Mouse (Mus musculus) frontal cortex, postnatal 25 days (tissue): ENCODE results near the gene Slc22a12.

Source experiments
- DNase-seq, 2 experiments: peaks; one replicate each; pipeline ENCODE4 v3.0.0; 2022; ENCODE audit warnings: low spot score in 2 of 2

Gene Slc22a12

GRCm38 (mm10) chr19:6515448-6515847 lies 27.4 kb downstream of the Slc22a12 start:
- DNase-seq: no peak

DNA sequence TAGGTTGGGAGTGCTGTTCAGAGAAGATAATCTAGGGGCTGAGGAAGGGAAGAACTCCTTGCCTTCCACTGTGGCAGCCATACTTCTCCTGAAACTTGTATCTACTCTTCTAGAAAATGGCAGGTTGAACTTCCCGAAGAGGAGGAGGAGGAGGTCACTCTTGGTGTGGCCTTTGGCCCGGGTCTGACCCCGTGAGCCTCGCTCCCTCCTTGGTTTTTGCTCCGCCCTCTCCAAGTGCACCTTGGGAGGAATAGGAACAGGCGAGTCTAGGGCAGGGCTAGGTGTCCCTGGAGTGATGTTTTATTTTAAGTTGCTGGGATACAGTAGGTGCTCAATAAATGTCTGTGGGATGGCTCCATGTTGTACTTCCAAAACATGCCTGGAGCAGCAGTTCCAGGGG lies 27.9 kb downstream of the Slc22a12 start:
- DNase-seq: no peak

GRCm38 (mm10) chr19:6513389-6514139 lies 29.3 kb downstream of the Slc22a12 start:
- DNase-seq: no peak

DNA sequence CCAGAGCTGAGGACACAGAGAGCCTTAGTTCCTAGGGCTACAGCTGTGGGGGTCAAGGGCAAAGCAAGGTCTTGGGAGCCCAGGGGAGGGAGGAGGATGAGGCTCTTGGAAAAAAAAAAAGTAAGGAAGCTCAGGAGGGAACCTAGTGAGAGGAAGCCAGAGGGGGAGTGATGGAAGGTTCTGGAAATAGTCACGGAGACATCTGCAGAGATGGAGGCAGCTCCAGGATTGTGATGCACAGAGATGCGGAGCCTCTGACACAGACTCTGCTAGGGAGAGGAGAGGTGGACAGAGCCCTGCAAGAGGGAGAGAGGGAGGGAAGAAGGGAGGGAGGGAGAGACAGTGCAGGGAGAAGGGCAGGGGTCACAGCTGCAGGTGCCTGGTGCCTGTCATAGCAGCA lies 32.3 kb downstream of the Slc22a12 start:
- DNase-seq: no peak

DNA sequence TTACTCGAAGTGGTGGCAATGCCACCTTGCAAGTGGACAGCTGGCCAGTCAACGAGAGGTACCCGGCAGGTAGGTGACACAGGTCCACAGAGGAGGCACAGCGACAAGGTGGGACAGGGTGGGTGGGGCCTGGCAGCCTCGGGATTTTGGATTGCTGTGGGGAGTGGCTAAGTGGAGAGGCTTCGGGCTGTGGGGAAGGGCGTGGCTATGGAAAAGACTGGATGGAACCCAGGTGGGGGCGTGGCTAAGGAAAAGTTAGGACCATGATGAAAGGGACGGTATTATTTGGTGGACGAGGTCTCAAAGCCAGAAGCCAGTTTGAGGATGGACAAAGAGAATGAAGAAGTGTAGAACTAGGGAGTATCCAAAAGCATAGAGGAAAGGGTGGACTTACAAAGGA lies 33.0 kb downstream of the Slc22a12 start:
- no peak for DNase-seq

DNA sequence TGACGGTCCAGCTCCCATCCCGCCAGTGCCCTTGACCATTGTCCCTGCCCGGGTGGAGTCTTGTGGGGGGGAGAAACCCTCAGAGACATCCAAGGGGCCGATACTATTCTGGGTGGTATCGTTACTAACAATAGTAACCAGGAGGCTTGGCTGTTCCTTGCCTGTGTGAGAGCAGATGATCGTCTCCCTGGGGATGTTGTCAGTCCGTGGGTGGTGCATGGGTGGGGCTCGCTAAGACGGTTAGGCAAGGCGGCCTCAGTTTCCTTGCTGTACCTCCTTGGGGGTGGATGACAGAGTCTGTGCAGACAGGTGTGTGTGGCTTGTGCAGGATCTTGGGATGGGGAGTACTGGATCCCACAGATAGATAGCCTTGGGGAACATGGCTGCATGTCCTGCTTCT lies 35.4 kb downstream of the Slc22a12 start:
- DNase-seq: no peak

DNA sequence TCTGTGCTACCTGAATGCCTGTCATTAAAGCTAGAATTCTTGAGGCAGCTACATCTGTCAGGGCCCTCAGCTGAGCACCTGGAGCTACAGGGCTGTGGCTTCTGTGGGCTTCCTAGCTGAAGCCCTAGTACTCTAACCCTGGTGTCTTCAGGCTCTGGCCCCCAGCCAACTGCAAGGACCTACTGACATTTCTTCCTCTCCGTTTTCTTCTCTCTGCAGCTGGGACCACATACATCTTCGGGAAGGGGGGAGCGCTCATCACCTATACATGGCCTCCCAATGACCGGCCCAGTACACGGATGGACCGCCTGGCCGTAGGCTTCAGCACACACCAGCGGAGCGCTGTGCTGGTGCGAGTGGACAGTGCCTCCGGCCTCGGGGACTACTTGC lies 38.2 kb downstream of the Slc22a12 start:
- no peak for DNase-seq

DNA sequence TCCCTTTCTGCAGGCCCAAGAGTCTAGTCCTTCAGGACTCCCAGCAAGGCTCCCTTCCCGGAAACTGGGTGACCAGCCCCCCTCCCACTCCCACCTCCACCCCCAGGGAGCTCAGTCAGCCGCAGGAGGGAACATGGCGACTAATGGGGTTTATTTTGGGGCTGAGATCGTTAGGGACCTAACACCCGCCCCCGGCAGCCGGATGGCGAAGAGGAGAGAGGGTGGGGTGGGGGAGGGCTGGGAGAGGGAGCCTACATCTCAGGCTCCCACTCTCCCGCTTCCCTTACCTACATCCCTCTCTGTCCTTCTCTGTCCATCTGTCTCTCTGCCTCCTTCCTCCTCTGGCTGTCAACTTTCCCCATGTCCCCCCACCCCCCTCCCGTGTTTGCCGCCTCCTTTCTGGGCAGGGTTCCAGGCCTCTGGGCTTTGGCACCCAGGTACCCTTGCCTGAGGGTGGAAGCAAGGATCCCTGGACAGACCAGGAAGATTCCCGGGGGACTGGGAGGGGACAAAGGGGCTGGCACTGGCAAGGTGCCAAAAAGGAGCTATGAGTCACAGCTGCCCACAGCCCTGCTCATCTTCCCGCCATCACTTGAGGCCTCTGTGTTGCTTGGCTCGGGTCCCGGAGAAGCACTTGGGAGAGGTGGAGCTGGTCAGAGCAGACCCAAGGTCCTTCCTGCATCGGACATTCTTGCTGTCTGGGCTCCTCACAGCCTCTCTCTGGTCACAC lies 38.7 kb downstream of the Slc22a12 start:
- peak; percentile 45 to 66 for DNase-seq

DNA sequence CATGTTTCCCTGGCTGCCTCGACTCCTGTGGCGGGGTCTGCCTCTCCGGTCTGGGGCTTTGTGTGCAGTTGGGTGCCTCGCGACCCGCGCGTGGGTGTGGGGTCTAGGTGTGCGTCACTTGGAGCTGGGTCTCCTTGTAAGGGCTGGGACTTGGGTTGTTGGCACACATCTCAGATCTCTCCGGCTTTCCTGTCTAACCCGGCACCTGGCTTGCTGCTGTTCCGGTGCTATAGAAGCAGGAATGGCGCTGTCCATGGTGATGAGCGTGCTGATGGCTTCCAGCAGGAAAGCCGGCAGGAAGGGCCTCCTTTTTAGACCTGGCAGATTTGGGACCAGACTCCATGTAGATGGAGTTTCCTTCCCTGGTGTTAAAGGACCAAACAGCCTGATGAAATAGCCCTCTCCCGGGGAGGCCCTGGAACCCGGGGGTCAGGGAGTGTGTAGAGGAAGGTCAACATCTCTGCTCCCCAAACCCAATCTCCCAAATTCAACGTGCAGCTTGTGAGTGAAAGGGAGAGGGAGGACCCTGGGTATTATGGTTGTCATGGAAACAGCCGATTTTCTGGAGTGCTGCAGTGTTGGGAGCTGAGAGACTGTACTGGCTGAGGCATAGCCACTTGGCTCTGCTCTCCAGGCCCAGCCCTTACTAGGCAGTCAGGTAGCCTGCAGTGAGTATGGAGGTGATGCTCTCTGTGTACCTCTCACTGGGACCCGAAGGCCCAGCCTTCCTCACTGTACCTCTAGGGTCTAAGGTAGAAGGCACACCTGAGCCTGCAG lies 40.1 kb downstream of the Slc22a12 start:
- no peak for DNase-seq

- DNase-seq: peak; percentile 68 to 70
Measured at GRCm38 (mm10) chr19:6502035-6502541, 40.7 kb downstream of the Slc22a12 start.

DNA sequence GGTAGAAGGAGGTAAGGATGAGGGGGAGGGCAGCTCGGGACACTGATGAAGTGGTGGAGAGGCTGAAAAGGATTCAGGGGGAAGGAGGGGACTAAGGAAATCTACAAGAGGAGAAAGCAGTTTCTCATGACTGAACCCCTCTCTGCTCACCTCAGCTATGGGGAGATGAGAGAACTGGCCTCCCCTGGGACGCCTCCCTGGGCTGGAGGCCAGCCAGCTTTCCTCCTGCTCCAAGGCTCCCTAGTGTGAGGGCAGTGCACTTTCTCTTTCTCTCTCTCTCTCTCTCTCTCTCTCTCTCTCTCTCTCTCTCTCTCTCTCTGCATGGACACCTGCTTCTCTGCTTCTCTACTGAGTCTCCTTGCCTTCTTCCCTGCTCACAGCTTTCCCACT lies 42.2 kb downstream of the Slc22a12 start:
- DNase-seq: no peak

- no peak for DNase-seq
Measured at GRCm38 (mm10) chr19:6499860-6500635, 42.8 kb downstream of the Slc22a12 start.

- DNase-seq: no peak
Measured at GRCm38 (mm10) chr19:6498350-6499131, 44.3 kb downstream of the Slc22a12 start.

DNA sequence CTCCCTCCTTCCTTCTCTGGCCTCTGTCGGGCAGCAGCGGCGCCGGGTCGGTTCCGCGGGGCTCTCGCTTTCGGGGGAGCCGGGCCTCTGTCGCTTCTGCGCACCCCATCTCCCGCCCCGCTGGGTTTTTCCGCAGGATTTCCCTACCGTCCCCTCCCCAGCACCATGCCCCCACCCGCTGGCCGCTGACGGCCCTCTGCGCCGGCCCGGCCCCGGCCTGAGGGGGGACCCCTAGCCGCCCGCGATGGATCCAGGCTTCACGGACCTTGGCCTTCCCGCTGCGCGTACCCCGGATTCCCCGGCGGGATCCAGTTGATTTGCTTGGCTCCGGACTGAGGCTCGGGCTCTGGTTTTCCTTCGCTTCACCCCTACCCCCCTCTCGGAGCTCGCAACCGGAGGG lies 45.0 kb downstream of the Slc22a12 start:
- no peak for DNase-seq

- no peak for DNase-seq
Measured at GRCm38 (mm10) chr19:6497150-6497801, 45.6 kb downstream of the Slc22a12 start.

DNA sequence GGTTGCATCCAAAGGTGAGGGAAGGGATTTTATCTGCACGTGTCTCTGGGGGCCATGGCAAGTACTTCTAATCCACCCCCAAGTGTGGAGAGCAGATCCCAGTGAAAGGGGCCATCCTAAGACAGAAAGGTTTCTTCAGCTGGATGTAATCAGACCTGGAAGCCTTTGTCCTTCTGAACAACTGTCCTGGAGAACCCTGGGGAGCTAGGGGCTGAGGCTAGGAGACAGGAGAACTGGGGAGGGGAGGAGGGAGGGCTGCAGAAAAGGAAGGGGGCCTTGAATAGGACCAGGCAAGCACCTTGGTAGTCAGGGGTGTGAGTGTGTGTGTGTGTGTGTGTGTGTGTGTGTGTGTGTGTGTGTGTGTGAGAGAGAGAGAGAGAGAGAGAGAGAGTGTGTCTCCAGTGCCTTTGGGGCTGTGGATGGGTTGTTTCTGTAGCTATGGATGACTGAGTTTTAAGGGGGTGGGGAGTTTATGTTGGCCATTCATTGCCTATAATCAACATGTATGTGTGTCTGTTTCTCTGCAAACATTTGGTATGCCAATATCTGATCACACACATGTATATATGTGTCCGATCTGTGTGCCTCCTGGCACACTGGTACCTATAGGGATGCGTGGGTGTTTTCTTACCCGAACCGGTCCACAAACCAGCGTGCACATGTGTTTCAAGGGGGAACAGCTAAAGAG lies 46.2 kb downstream of the Slc22a12 start:
- no peak for DNase-seq

DNA sequence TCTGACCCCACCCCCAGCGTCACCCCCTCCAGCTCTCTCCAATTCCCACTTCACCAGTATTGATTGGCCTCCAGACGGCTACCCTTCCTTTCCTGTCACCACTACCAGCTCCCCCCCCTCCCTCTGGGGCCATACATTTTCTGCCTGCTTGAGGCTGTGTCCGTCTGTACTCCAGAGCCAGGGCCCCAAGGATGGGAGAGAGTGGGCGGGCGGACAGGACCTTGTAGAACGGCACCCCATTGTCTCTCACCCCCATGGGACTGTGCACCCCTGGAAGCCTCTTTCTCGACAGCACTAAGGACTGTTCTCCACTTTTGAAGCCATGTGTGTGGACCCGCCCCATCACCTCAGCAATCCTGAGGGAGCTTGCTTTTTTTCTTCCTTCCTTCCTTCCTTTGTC lies 47.1 kb downstream of the Slc22a12 start:
- no peak for DNase-seq

DNA sequence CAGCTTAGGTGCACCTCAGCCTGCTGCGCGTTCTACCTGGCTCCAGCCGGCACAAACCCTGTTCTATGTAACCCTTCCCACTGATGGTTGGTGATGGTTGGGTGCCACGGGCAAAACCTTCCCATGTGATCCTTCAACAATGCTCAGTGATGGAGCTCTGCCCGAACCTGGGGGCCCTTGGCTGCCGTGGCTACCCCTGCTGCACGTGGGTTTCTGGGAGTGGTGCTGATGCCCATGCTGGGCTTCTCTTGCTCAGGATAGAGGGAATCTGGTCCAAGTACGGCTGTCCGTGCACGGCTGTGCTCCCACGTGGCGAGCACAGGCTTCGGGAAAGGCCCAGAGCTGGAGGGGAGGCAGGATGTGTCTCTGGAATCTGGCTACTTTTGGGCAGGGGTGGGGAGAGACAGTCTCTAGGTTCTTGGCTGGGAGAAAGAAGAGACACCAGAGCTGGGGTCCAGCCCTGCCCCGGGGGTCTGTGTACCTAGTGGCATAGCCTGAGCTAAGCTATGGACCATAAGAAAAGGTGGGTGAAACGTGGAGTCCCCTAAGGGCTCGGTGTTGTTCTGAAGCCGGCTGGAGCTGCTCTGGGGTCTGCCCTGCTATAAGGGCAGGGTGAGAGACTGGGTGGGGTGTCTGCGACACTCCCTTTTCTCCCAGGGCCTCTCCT lies 48.2 kb downstream of the Slc22a12 start:
- no peak for DNase-seq

GRCm38 (mm10) chr19:6494032-6494431 lies 48.8 kb downstream of the Slc22a12 start:
- no peak for DNase-seq
